Mouse (Mus musculus) neutrophil, adult 65 days (primary cell): ENCODE results near the gene Enah. TPM values are rescaled to one million over a fixed set of nuclear protein-coding genes. Genes with fewer than 3 reads are reported as not detected.

ENCODE experiments used
- total RNA-seq: library from RNA; stranded (reverse); gene quantifications from 2 replicates; pipeline ENCODE4 v1.2.4, GENCODE M21; 2023

The Enah gene
- 0.43 and 1.6 TPM in 2 replicates for total RNA-seq

GRCm38 (mm10) chr1:182019926-182020801 is at the start of gene Enah:
Gene Enah, minus strand, starts transcription at chr1:182019990.

Other genes with a start within 250 kb of the Enah start
- 506 and 542 TPM in 2 replicates for gene Lbr, start 176.9 kb downstream of the Enah start, total RNA-seq
- gene Srp9, start 104.7 kb upstream of the Enah start, total RNA-seq = 40.9 and 48.4 TPM in 2 replicates
- not detected in 2 replicates for gene Vmn1r1, start 144.5 kb upstream of the Enah start, total RNA-seq